Mouse (Mus musculus) erythroid progenitor cell, adult 5-6 weeks (primary cell): ENCODE measurements around the gene Ngly1. TPM values are rescaled to one million over a fixed set of nuclear protein-coding genes. Genes with fewer than 3 reads are reported as not detected.

Experiments
- ATAC-seq: replicated peaks from 2 replicates; pipeline ENCODE4 v1.8.0; 2016; ENCODE audit warnings: moderate number of reproducible peaks, mild to moderate bottlenecking, moderate TSS enrichment, inconsistent platforms; ENCODE audit not compliant: poor library complexity, low FRiP score, severe bottlenecking
- total RNA-seq, 2 experiments: library from RNA; stranded (forward) in 1 of 2; stranded (reverse) in 1 of 2; fragments of 150-400 nt in 1 of 2; fragments of 186-747, 209-891 nt in 1 of 2; gene quantifications; 2 replicates each; pipeline versions ENCODE4 v1.2.3 to v1.2.4; 2015 to 2017; ENCODE audit warnings: low replicate concordance in 2 of 2

The Ngly1 gene
- total RNA-seq (2015; ENCODE audit: low replicate concordance) (58.3 and 68.8 TPM in 2 replicates), total RNA-seq (2017; ENCODE audit: low replicate concordance) (30.8 and 40.6 TPM in 2 replicates)

DNA sequence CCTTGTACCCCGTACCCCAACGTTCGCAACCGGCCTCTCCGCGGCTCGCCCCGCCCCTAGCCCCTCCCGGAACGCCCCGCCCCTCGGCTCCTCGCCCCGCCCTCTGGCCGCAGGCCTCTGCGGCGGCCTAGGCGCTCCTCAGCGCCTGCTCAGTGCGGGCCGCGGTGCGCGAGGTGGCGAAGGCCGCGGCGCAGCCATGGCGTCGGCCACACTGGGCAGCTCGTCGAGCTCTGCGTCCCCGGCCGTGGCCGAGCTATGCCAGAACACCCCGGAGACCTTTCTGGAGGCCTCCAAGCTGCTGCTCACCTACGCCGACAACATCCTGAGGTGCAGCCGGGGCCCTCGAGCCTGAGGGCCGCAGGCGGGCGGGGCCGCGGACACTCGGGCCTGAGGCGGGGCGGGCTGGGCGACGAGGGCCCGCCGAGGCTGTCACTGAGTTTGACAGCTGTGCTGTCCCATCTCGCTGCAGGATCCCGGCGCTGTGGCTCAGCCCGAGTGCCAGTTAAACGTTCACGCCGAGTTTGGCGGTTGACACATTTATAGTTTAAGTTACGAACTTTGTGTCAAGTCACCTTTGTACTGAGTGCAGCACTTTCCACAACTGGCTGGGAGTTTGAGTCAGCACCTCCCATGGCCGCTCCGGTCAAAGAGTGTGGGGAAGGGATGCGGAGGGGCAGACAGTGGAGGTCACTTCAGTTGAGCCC lies at the start of gene Ngly1, which contains the start of gene Oxsm:
Gene Ngly1 (plus strand): TSS at position 110 of the 704 bp plus-strand sequence.
Gene Oxsm (minus strand): TSS at position 638 of the 704 bp plus-strand sequence.
- ATAC-seq: peak; percentile 87

DNA sequence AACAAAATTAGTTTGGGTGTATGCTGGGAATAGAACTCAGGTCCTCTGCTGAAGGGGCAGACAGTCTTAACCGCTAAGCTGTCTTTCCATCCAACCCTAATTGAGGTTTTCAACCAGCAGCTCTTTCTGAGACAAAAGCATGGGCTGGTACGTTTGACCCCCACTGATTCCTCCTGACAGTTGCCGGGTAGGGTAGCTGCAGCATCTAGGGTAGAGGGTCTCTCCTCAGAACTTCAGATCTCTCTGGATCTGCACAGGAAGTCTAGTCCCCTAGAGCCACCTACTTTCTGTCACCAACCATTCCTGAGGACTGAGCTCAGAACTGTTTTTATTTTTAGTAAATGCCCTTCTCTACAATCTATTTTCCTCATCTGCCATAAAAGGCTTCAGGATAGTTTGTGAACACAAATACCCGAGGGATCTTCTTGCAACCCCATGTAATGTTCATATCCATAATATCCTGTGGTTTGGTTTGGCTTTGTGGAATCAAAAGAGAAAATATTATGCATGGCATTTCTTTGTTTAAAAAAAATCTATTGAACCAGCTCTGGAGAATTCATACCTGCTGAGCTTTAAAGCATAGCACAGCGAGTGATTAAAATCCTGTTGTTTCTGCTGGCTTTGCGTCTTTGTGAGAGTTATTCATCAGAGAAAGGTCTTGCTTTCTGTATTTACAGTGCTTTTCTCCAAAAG lies 48.7 kb upstream of the Ngly1 start:
- no peak for ATAC-seq

DNA sequence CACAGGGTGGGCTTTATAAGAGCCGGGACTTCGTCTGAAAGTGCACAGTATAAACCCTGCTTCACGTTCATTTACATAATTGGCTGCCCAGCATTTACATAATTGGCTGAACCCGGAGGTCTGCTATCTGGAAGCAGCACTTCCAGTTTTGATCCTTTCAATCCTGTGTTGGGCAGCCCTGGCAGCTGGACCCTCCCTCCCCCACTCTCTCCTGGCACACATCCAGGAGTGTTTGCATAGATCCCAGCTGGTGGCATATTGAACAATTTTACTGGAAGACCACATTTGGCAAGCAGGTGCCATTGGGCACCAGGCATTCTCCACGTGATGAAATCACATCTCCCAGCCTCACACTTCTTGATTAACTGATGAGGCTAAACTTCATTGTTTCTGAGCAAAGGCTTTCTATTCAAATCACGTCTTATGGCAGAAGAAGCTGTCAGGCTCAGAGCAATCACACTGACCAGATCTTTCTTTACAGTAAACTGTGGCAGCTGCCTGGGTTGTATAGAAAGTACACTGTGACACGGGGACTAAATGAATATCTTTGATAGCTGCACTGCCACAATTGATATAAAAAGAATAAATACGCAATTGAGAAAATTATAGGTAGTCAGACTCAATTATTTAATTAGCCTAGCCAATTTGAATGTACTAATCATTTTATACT lies 48.0 kb upstream of the Ngly1 start:
- no peak for ATAC-seq

DNA sequence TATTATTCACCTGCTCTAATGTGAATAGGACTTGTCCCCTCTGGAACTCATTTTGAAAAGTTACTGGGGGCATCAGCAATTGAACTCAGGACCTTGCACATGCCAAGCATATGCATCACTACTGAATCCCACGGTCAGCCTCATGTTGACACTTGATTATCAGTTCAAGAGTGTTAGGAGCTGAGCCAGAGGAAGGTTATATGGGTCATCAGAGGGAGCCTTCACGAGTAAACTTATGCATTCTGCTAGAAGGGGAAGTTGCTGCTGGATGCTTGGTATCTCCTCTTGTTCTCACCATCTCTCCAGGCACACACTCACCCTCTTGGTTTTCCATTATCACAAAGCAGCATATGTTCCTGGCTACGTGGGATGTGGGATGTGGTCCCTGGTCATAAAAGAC lies 47.4 kb upstream of the Ngly1 start:
- ATAC-seq: no peak

DNA sequence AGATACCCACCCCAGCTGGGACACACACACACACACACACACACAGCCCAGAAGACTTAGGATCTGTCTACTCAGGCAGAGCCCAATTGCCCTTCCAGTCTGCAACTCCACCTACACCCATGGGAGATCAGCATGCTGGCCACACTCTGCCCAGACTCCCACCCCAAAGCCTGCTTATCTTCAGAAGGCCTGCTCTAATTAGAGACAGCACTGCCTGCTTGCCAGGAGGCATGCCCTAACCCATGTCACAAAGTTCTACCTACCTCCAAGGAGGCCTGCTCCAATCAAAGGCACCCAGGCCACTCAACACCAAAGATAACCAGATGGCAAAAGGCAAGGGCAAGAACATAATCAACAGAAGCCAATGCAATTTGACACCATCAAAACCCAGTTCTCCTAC lies 41.4 kb upstream of the Ngly1 start:
- ATAC-seq: no peak

DNA sequence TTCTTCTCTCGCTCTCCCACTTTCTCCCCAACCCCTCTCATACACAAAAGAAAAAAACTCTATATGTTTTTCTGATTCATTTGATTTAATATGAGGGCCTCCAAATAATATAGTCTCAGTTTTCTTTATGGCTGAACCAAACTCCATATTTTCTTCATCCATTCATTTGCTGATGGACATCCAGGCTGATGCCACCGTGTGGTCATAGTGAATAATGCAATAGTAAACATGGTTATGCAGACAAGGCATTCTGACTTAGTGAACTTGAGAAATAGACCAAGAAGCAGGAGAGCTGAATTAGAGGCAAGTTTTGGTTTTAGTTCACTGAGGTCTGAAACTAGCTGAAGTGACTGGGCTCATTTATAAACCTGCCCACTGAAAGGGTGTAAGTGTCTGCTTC lies 30.1 kb upstream of the Ngly1 start:
- ATAC-seq: 0 out of 2 replicates have a peak, but pooled peaks have one; percentile 70

DNA sequence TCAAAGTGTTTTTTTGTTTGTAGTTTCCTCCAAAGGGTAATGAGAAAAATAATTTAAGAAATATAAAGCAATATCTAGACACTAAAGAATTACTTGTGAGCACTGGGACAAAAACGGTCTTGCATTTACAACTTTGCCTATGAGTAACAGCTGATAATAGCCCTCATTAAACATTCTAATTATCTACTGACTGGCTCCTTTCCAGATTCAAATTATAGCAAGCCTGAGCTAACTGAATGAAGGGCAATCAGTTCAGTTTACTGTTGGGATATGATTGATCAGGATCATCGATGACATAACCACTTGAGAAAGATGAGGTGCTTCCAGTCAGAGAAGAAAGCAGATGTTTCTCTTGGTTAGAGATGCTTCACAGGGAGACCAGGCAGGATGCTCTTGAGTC lies 19.7 kb upstream of the Ngly1 start:
- ATAC-seq: no peak

DNA sequence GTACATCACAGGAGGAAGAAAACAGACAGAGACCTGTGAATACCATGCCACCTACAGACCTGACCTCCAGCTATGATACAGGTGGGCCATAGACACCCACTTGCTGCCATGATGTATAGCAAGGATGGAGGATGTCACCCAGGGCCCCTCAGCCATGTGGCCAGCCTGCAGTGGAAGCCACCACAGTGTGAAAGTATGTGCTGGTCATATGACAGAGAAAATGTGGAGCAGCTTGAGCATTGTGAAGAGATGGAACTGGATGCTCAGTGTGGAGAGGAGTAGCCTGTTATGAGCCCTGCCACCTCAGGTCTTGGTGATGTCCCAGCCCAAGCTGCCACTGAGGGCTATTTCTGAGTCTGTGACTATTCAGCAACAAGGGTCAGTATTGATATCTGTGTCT lies 18.5 kb upstream of the Ngly1 start:
- 0 out of 2 replicates have a peak, but pooled peaks have one; percentile 23 for ATAC-seq

DNA sequence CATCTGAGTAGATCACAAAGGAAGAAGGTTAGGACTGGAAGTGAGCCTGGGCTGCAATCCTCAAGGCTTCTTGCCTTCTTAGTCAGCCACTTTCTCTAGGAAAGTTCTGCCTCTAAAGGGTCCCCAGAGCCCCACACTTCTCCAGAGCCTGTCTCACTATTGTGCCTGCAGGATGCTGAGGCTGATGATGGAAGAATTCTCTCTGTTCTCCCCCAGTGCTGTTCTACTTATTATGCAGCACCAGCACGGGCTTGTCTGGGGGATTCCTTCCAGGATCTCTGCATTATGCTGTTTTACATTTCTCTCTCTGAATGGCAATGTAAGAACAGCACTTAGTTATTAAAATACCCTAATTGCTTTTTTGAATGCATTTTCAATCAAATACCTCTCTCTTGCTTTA lies 15.6 kb upstream of the Ngly1 start:
- no peak for ATAC-seq

DNA sequence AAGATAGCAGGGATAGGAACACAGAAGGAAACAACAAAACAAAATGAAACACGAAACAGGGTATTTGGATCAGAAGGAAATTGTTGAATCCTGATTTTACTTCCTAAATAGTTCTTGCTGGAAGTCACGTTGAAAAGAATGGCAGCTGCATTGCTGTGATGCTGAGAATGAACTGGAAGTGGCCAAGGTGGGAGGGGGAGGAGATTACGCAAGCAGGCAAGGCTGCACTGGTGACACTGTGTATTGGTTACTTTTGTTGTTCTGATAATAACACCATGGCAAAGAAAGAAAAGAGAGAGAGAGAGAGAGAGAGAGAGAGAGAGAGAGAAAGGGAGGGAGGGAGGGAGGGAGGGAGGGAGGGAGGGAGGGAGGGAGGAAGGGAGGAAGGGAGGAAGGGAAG lies 12.6 kb upstream of the Ngly1 start:
- no peak for ATAC-seq

DNA sequence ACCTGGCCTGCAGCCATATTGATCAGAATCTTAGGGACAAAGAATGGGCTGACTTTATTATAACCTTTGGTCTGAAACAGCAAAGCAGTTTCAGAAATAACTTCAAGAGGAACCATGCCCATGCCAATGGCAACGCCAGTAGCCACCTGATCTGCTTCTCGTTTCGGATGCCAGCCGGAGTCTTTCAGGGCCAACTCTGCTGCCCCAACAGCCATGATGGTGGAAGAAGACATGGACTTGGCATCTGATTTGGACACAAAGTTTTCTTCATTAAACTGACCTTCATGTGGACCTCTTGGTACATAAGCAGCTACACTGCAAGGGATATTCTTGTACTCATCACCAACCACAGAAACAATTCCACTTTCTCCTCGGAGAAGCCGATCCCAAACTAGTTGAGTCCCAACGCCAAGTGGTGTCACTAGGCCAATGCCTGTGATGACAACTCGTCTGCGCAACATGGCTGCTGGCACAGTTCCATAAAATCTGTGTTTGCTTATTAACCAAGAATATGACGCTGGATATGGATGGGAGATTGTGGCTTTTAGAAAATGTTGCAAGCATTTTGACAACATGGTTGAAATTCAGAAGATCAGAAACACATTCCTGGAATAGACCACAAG lies 6.8 kb upstream of the Ngly1 start:
- no peak for ATAC-seq

DNA sequence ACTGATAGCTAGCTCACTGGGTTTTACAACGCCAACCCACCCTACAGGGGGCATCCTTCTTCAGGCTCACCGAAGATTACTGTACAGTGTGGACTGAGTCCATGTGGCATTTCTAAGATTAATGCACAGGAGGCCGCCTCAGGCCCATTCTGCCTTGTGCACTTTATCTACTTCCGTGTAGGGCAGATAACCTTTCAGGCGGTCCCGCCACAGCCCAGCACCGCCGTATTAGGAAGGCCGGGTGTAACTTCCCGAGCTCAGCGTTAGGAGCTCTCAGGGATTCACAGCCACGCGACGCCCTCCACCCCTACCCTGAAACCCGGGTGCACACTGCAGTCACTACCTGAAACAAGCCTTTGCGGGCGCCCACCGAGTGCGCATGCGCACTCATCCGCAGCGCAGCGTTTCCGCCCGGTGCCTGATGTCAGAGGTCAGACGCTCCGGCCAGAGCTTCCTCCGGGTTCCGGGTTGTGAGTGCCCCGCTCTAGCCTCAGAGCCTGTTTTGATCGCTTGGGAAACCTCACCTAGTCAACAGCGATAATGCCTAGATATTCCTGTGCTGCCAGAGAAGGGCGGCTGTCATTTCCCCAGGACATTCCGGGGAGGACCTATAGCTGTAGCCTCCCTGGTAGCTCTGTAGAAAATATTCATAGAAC lies 6.0 kb upstream of the Ngly1 start:
- peak; percentile 84 for ATAC-seq

DNA sequence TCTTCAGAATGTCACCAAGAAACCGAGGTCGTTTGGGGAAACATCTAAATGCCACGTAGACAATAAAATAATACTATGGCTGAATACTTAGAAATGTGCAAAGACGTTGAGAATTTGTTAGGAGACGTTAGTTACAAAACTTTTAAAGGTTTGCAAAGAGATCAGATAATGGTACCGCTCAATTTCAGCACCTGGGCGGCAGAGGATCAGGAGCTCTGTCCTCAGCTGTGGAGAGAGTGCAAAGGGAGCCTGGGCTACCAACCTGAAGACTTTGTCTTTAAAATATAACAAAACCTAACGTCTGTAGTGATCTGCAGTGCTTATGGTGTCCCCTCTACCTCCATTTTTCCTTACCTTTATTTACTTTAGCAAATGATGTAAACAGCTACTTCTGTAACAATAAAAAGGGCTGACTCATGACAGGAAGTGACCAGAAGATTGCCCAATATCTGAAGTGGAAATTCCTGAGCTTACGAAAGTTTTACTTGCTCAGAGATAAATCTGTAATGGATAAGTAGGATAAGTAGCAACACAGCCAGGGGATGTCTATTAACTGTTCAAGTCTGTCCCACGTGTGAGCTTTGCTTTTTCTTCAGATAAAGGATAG lies 5.4 kb upstream of the Ngly1 start:
- ATAC-seq: peak; percentile 52

DNA sequence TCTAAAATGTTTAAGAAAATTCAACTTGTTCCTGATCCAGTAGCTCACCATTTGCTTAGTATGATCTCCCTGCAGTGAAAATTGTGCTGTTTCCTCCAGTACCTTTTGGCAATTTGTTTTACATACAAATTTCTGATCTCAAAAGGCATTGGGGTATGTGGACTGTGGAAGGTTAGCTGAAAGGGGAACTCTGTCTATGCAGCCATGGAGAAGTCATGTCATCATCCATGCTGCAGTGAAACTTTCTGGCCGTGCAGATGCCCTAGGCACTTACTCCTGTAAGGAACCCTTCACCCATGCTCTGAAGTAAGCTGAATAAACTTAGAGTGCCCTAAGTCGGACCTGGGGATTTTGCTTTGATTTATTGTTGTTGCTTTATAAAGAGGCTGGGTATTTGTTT lies 4.7 kb upstream of the Ngly1 start:
- no peak for ATAC-seq

DNA sequence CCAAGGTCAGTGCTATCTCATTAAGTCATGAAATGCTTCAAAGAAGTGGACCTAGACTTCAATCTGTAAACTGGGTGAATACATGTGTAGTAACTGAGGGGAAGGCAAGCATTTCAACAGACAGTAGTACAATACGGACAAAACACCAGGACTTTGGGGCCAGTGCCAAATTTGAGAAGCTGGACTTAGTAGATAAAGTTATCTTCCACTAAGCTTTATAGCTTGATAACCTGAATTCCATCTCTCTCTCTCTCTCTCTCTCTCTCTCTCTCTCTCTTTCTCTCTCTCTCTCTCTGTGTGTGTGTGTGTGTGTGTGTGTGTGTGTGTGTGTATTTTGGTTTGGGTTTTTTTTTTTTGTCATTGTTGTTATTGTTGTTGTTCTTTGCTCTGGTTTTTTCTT lies 4.0 kb upstream of the Ngly1 start:
- ATAC-seq: peak; percentile 27; the same call in 1 of the 2 replicates

DNA sequence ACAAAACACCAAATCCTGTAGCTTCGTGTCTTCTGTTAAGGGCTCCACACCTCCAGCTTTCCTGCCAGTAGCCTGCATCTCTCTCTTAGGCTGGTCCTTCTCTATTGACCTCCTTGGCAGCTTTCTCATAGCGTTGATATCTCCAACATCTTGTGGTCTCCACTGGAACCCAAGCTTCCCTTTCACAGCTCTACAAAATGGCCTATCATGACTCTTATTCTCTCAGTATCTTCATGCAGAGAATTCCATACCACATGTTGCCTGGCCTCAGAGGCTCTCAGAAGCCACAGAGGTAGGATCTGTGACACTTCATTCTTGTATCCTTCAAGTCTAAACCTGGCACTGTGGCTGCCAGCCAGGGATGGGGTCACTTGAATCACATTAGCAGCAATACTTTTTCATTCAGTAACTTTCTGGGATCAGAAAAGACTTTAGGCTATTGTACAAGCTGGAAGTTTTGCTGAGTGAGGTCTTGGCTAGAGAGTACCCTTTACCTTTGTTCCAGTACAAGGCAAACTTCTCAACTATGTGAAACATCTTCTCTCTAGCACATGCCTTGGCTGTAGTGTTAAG lies 2.7 kb upstream of the Ngly1 start:
- ATAC-seq: no peak

DNA sequence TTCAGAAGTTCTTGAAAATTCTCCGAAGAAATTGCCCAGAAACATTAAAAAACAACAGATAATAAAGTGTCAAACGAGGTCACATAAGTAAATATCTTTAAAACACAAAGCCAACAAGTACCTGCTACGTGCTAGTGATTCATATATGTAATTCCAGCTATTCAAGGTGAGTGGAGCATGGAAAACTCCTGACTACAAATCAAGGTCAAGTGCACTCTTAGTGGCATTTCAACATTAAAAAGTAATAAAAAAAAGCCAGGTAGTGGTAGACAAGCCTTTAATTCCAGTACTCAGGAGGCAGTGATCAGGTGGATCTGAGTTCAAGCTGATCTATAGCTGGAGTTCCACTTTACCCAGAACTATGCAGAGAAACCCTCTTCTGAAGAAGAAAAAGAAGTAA lies 945 bp upstream of the Ngly1 start:
- ATAC-seq: no peak

DNA sequence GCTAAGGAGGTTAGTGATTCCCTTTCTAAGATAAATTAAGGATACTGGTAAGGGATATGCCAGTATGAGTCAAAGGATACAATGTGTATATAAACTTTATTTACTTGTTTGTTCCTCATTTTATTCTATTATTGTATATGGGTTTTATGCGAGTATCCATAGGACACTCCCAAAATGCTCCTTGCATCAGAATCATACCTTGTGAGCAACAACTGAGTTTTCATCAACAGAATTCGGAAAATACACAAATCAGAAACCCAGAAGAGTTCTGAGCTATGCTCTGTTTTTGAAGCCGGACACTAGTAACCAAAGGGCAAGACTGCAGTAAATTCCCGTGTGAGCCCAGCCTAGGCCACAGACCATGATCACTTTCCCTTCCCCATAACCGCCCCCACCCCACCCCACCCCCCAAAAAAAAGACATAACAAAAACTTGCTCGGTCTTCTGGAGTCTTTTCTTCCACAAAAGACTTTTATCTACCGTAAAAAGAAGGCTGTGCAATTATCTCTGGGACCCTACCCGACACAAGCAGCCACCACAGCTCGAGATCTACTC lies 400 bp upstream of the Ngly1 start:
- no peak for ATAC-seq

DNA sequence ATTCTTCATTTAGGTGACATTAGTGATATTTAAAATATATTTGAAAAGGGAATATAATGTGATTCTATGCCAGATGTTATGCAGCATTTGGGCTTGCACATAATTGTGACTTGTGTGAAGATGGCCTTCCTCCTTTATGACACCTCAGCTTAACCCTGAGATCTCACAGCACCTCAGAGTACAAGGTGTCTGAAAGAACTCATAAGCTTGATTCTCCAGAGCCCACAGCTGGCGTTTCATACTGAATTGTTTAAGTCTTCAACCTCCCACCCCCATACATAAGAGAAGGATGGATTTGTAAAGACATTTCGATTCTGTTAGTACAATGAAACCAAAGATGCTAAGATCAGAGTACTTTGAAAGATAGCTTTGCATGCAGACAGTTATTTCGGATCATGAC lies 1.0 kb downstream of the Ngly1 start:
- ATAC-seq: 0 out of 2 replicates have a peak, but pooled peaks have one; percentile 14
